Mouse (Mus musculus): ENCODE data around the gene Pstpip1. TPM values are rescaled to one million over a fixed set of nuclear protein-coding genes. Genes with fewer than 3 reads are reported as not detected.

The Pstpip1 gene
- polyA plus RNA-seq, 1 experiment from 2014 or later = 3.9 TPM

DNA sequence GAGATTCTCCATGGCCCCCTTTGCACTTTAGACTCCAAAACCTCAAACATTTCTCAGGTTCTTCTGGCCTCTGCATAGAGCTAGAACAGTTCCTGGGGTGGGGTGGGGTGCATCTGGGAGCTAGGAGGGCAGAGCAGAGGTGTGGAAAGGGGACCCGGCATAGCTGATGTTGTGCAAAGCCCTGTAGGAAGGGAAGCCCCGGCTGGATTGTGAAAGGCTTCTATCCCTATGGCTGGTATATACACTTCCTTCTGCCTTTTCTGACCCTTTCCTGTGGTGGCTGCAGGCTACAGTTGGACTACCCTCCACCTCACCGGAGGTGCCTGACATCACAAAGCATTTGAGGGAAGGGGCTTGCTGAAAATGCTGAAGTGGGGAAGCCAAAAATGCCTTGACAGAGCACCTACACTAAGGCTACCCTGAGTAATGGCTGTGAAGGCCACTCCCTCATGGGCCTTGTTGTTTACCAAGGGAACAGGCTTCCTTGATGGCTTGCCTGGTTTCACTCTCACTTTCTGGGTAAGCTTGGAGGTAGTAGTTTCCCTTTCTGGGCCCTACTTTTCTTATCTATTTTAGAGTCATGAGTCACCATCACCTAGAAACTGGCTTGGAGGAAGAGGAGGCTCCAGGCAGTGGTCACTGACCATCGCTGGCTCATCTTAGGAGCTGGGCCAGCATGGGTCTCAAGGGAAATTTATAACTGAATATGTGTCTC, 8.0 kb downstream of the Pstpip1 start:
- Histone ChIP-seq H3K4me3 (ENCODE audit: low read depth, low read length) (no peak overlapping the region), H3K27me3 (ENCODE audit: control insufficient read depth, insufficient read depth, low read length) (no peaks in the 10 kb centered on the region), H3K4me1 (replicated peaks; ENCODE audit: control insufficient read depth, insufficient read depth) (no peaks in the 10 kb centered on the region), H3K36me3 (ENCODE audit: control insufficient read depth, insufficient read depth, low read length) (no peaks in the 10 kb centered on the region), H3K9me3 (ENCODE audit: control insufficient read depth, low read length) (no peaks in the 10 kb centered on the region), H3K27ac (replicated peaks) (peak overlapping the region; percentile 75), H3K4me2 (replicated peaks; ENCODE audit: low read depth) (no peak overlapping the region), H3K9ac (ENCODE audit: low read length) (no peak overlapping the region)
- peak; percentile 56 for DNase-seq (ENCODE audit: low spot score)
- 68% methylated on average over 4 of the region's 4 CpGs for WGBS
- TF ChIP-seq EP300 (optimal IDR thresholded peaks at IDR 0.05) (no peak), CTCF (IDR thresholded peaks at IDR 0.05; ENCODE audit: low read depth) (no peak)
- peak; percentile 96 for ATAC-seq (ENCODE audit: low FRiP score, low TSS enrichment)

DNA sequence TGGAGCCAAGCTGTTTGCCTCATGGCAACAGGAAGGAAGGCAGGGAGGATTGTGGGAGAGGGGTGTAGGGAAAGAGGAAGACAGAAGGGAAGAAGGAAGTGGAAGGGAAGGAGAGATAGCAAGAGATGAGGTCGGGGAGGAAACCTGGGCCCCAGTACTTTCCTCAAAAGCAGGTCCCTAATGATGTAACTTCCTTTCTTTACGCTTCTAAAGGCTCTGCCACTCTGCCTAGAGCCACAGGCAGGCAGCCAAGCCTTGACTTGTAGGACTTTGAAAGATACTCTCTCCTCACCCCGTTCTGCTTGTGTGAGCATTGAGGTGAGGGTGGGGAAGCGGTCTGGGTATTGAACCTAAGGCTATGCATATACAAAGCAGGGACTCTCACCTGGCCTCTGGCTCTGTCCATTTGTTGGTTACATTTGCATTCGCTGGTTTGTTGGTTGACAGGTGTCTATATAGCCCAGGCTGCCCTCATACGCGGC, 10.3 kb downstream of the Pstpip1 start:
- WGBS = 75% methylated on average over 7 of the region's 7 CpGs
- H3K4me2 ChIP-seq (replicated peaks; ENCODE audit: low read depth) = no peak overlapping the region
- no peak for ATAC-seq (ENCODE audit: low FRiP score, low TSS enrichment)
- no peaks in the 10 kb centered on the region for H3K4me1 ChIP-seq (replicated peaks; ENCODE audit: control insufficient read depth, insufficient read depth)
- DNase-seq (ENCODE audit: low spot score) = no peak
- H3K36me3 ChIP-seq (ENCODE audit: control insufficient read depth, insufficient read depth, low read length) = no peaks in the 10 kb centered on the region
- no peak overlapping the region for H3K27ac ChIP-seq (replicated peaks)
- TF ChIP-seq EP300 (optimal IDR thresholded peaks at IDR 0.05) = no peak
- no peak for TF ChIP-seq CTCF (IDR thresholded peaks at IDR 0.05; ENCODE audit: low read depth)
- no peak overlapping the region for H3K9ac ChIP-seq (ENCODE audit: low read length)
- H3K9me3 ChIP-seq (ENCODE audit: control insufficient read depth, low read length) = no peaks in the 10 kb centered on the region
- H3K4me3 ChIP-seq (ENCODE audit: low read depth, low read length) = no peak overlapping the region
- H3K27me3 ChIP-seq (ENCODE audit: control insufficient read depth, insufficient read depth, low read length) = no peaks in the 10 kb centered on the region

- Histone ChIP-seq H3K27me3 (ENCODE audit: control insufficient read depth, insufficient read depth, low read length) (no peaks in the 10 kb centered on the region), H3K9me3 (ENCODE audit: control insufficient read depth, low read length) (no peaks in the 10 kb centered on the region), H3K4me2 (replicated peaks; ENCODE audit: low read depth) (no peak overlapping the region), H3K4me3 (ENCODE audit: low read depth, low read length) (no peak overlapping the region), H3K27ac (replicated peaks) (no peak overlapping the region), H3K9ac (ENCODE audit: low read length) (no peak overlapping the region), H3K36me3 (ENCODE audit: control insufficient read depth, insufficient read depth, low read length) (no peaks in the 10 kb centered on the region), H3K4me1 (replicated peaks; ENCODE audit: control insufficient read depth, insufficient read depth) (no peaks in the 10 kb centered on the region)
- DNase-seq (ENCODE audit: low spot score) = no peak
- WGBS = 17% methylated on average over 4 of the region's 4 CpGs
- TF ChIP-seq EP300 (optimal IDR thresholded peaks at IDR 0.05) (no peak), CTCF (IDR thresholded peaks at IDR 0.05; ENCODE audit: low read depth) (no peak)
- ATAC-seq (ENCODE audit: low FRiP score, low TSS enrichment) = no peak
These were observed 11.3 kb downstream of the Pstpip1 start for GRCm38 (mm10) chr9:56101022-56101421.

GRCm38 (mm10) chr9:56104921-56105320, 15.2 kb downstream of the Pstpip1 start:
- Histone ChIP-seq H3K27ac (replicated peaks) (no peak overlapping the region), H3K9me3 (ENCODE audit: control insufficient read depth, low read length) (no peaks in the 10 kb centered on the region), H3K4me1 (replicated peaks; ENCODE audit: control insufficient read depth, insufficient read depth) (no peaks in the 10 kb centered on the region), H3K4me2 (replicated peaks; ENCODE audit: low read depth) (no peak overlapping the region), H3K4me3 (ENCODE audit: low read depth, low read length) (no peak overlapping the region), H3K36me3 (ENCODE audit: control insufficient read depth, insufficient read depth, low read length) (no peaks in the 10 kb centered on the region), H3K9ac (ENCODE audit: low read length) (no peak overlapping the region), H3K27me3 (ENCODE audit: control insufficient read depth, insufficient read depth, low read length) (no peaks in the 10 kb centered on the region)
- no peak for TF ChIP-seq EP300 (optimal IDR thresholded peaks at IDR 0.05)
- TF ChIP-seq CTCF (IDR thresholded peaks at IDR 0.05; ENCODE audit: low read depth) = no peak
- peak; percentile 30; the same call in 1 of the 2 replicates for ATAC-seq (ENCODE audit: low FRiP score, low TSS enrichment)
- no peak for DNase-seq (ENCODE audit: low spot score)
- WGBS = 45% methylated on average over 7 of the region's 7 CpGs

DNA sequence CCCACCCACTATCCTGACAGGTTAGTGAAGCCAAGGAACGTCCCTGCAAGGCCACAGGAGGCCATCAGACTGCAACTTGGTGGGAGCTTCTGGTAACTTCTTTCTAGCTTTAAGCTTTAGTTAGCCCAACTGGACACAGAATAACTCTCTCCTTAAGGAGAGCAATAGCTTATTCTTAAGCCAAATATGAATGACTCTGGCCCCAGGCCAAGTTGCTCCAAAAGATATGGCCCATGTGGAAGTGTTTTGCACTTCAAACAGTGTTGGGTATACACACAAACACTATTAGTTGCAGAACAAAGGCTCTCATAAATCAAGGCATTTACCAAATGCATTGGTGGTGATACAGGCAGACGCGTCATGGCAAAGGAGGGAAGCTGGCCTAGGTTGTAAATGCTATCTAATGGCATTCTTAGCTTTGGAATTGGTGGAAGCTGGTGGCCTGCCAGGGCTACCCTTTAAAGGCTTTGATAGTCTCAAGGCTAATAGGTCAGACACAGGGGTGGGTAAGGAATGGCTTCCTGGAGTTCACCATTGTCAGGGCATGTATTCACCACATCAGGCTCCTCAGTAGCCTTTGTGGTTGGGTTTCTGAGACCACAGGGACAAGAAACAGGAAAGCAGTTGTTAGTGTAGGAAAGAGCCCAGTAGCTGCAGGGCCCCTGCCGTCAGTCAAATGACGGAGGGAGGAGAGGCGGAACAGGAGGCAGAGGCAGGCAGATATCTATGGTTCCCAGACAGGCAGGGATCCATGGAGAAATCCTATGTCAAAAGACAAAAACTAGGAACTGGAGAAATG, 16.7 kb downstream of the Pstpip1 start:
- ATAC-seq (ENCODE audit: low FRiP score, low TSS enrichment) (no peak), DNase-seq (ENCODE audit: low spot score) (no peak)
- Histone ChIP-seq H3K4me2 (replicated peaks; ENCODE audit: low read depth) (no peak overlapping the region), H3K36me3 (ENCODE audit: control insufficient read depth, insufficient read depth, low read length) (no peaks in the 10 kb centered on the region), H3K27me3 (ENCODE audit: control insufficient read depth, insufficient read depth, low read length) (no peaks in the 10 kb centered on the region), H3K9ac (ENCODE audit: low read length) (no peak overlapping the region), H3K9me3 (ENCODE audit: control insufficient read depth, low read length) (no peaks in the 10 kb centered on the region), H3K4me3 (ENCODE audit: low read depth, low read length) (no peak overlapping the region), H3K4me1 (replicated peaks; ENCODE audit: control insufficient read depth, insufficient read depth) (no peaks in the 10 kb centered on the region), H3K27ac (replicated peaks) (no peak overlapping the region)
- no peak for TF ChIP-seq CTCF (IDR thresholded peaks at IDR 0.05; ENCODE audit: low read depth)
- TF ChIP-seq EP300 (optimal IDR thresholded peaks at IDR 0.05) = no peak
- 78% methylated on average over 6 of the region's 6 CpGs for WGBS

DNA sequence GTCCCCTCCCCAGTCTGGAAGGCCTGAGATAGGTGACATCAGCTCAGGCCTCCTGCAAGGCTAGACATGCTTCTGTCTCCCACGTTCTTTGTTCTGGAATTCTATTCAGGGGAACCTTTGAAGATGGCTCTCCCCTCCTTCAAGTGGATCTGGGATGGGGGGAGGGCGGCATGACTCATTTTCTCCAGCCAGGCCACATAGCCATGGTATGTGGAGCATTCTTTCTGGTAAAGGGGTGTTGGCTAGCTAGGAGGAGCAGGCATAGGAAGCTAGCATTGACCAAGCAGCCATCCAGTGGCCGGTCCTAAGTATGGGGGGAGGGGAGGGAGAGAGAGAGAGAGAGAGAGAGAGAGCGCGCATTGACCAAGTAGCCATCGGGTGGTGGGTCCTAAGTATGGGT, 17.8 kb downstream of the Pstpip1 start:
- no peak overlapping the region for H3K4me2 ChIP-seq (replicated peaks; ENCODE audit: low read depth)
- no peak overlapping the region for H3K9ac ChIP-seq (ENCODE audit: low read length)
- ATAC-seq (ENCODE audit: low FRiP score, low TSS enrichment) (no peak), DNase-seq (ENCODE audit: low spot score) (no peak)
- no peaks in the 10 kb centered on the region for H3K27me3 ChIP-seq (ENCODE audit: control insufficient read depth, insufficient read depth, low read length)
- no peak overlapping the region for H3K4me3 ChIP-seq (ENCODE audit: low read depth, low read length)
- TF ChIP-seq EP300 (optimal IDR thresholded peaks at IDR 0.05) (no peak), CTCF (IDR thresholded peaks at IDR 0.05; ENCODE audit: low read depth) (no peak)
- no peaks in the 10 kb centered on the region for H3K9me3 ChIP-seq (ENCODE audit: control insufficient read depth, low read length)
- H3K36me3 ChIP-seq (ENCODE audit: control insufficient read depth, insufficient read depth, low read length) = no peaks in the 10 kb centered on the region
- H3K27ac ChIP-seq (replicated peaks) = no peak overlapping the region
- no peaks in the 10 kb centered on the region for H3K4me1 ChIP-seq (replicated peaks; ENCODE audit: control insufficient read depth, insufficient read depth)
- 68% methylated on average over 6 of the region's 6 CpGs for WGBS
